Mouse (Mus musculus): Measurements from ENCODE around the gene Suds3. TPM values are rescaled to one million over a fixed set of nuclear protein-coding genes. Genes with fewer than 3 reads are reported as not detected.

Gene Suds3
- total RNA-seq, 2 experiments from 2014 or later: 68.6 to 80.3 TPM

DNA sequence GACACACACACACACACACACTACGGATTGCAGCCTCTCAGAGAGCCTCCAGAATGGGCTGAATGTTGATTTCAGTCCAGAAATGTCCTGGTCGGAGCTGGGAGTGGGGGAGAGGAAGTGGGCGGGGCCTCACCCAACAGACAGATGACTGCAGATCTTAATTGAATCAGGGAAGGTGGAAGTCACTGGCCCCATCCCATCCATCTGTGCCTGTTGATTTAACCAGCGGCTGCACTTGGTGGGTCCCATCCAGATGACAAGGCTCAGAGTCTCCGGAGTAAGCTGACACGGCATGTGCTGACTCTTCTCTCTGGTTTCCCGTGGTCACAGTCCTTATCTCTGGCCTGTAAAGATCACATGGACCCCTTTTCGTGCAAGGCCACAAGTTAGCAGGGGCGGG lies 20.0 kb upstream of the Suds3 start:
- peak; percentile 54 for DNase-seq

DNA sequence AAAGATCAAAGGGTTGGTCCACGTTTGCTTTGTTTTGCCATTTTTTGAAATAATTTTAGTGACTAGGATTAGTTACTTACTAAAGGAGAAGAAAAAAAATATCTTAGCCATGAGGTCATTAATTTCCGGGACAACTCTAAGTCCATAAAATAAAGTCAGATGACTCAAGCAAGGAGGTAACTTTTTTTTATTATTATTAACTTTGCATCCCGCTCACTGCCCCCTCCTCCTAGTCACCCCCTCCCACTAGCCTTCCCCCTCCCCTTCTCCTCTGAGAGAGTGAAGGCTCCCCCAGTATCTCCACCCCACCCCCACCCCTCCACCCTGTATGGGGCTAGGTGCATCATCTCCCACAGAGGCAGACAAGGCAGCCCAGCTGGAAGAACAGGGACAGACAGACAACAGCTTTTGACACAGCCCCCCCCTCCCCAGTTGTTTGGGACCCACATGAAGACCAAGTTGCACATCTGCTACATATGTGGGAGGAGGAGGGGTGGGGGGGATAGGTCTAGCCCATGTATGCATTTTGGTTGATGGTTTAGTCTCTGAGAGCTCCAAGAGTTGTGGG lies 19.1 kb upstream of the Suds3 start:
- no peak for DNase-seq

DNA sequence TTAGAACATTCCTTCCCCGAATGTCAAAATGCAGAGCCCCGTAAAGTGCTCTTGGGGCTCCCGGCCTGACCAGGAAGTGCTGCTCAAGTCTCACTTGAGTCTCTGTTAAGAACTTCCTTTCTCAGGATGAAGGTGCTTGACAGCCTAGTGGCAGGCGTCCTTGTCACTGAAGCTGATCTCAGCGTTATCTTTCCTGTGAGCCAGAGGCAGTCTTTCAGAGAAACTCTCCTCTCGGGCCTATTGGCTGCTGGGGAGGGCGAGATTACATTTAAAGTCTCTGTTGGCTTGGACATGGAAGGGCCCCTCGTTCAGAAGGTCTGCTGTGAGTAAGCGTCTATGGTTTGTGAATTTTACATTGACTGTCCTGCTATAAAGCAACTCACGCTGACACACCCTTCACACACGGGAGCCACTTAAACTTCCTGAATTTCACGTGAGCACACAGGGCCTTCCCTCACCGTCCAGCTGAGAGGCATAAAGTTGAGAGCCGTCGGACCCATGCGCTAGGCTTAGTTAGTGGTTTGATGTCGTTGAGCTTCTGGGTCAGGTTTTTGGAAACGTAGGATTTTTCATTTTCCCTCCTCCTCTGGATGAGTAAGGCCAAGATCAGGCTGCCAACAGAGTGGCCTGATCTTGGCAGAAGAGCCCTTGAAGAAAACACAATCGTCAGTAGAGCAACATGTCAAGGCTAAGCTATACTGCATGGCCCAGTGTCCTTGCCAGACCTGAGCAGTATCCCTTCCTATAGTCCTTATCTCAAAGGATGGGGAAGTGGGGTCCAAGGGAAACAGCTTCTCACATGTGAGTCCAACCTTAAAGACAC lies 18.4 kb upstream of the Suds3 start:
- DNase-seq: no peak

DNA sequence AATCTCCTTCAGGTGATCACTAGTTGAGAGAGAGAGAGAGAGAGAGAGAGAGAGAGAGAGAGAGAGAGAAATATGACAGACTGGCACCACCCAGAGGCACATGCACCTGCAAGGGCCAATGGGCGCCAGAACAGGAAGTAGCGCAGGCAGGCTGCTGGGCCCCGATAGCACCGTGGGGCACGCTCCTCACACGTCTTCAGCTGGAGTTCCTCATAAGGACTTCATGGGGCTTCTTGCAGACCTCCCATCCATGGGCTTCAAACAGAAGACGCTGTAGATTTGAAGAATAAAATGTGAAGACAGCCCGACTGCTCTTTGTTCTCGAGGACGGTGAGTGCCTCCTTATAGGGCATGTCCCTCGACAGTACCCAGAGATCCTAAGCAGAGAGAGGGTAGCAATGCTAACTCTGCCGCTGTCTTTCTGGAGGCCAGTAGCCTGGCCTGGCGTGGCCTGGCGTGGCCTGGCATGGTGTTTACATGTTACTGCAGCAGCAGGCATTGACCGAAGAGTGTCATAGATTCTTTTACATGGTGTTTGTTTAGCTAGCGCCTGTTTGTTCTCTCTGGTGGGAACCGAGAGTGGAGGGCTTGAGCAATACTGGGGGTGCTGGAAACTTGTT lies 17.6 kb upstream of the Suds3 start:
- DNase-seq: no peak

DNA sequence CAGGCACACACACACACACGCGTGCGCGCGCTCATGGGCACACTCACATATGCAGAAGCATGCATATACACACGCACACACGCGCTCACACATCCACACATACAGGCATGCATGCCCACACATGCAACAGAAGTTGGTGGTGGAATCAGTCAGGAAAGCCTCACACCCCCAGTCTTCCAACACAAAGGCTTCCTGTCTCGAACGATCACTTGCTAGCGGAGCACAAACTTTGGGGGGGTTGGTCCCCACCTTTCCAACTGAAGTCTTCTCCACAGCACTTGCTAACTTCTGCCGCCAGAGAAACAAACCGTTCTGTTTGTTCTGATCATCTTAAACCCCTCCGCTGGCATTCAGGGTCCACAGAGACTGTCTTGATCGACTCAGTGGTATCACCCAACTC lies 14.8 kb upstream of the Suds3 start:
- DNase-seq: no peak

DNA sequence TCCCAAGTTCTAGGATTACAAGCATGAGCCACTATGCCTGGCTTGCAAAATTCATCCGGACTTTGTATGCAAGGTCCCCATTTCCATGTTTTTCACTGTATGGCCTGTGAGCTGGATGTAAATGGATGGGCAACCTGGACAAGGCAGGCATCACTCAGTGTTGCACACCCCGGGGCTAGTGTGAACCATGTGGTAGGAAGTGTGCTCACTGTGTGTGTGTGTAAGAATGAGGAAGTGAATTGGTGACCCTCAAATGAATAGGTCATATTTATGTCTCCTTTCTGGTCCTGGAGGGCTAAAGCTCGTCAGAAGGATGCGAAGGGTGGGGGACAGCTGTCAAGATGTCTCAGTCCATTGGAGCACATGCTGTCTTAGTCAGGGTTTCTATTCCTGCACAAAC lies 11.1 kb upstream of the Suds3 start:
- no peak for DNase-seq

DNA sequence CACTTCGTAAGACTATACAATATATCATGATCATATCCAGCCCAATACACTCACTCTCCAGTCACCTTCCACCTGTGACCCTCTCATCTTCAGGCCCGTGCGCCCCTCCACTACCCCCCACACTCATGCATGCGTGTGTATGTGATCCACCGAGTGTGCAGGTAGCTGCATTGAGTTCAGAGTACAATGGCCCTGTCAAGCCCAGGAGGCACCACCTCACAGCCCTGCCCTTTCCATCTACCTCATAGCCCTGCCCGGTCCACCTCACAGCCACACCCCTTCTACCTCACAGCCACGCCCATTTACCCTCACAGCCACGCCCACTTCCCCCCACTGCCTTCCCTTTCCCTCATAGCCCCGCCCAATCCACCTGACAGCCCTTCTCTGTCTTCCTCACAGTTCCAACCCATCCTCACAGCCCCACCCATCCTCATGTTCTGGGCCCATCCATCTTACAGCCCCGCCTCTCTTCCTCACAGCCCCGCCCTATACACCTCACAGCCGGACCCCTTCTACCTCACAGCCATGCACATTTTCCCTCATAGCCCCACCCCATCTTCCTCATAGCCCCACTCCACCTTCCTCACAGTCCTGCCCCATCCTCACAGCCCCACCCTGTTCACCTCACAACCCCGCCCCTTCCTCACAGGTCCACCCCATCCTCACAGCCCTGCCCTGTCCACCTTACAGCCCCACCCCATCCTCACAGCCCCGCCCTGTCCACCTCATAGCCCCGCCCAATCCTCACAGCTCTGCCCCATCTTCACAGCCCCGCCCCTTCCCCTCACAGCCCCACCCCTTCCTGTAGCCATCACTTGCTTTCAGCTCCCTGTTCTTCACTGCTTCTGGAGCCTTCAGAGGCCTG lies 9.8 kb upstream of the Suds3 start:
- no peak for DNase-seq

DNA sequence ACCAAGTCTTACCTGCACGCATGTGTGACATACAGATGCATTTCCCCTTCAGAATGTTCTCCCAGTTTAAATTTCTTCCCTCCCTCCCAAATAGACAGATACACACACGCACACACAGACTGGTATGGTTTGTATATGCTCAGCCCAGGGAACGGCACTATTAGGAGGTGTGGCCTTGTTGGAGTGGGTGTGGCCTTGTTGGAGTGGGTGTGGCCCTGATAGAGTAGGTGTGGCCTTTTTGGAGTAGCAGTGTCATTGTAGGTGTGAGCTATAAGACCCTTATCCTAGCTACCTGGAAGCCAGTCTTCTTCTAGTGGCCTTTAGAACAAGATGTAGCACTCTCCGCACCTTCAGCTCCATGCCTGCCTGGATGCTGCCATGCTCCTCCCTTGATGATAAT lies 7.9 kb upstream of the Suds3 start:
- no peak for DNase-seq

DNA sequence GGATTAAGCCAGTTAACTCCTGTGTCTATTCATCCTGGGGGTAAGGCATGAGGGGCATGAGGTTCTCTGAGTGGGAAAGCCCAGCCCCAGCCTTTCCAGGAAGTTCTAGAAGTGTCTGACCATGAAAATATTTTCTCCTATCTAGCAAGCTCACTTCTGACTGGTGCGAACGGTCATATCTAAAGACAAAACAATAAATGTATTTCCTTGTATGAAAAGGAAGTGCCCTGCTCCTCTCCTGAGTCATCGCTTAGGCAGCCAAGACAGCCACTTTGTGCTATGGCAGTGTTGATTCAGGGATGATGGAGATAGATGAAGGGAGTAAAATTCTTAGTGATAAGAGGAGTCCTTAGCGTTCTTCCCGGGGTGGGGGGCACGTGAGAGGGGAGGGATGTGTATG lies 7.2 kb upstream of the Suds3 start:
- DNase-seq: no peak

DNA sequence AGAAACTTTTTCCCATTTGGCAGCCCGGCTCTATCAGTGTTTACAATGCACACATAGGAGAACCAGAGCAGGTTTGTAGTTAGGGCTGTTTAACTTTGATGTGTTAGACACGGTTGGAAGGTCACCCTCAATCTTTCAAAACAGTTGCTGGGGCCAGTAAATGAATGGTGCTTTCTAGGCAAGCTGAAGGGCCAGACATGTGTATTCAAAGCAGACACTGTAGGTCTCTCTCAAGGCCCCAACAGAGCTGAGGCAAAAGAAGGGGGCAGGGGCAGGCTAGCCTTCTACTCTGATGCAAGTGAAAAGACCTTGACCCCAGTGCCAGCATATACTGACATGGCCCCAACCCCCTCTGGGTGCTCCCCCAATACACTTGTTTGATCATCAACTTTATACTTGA lies 5.7 kb upstream of the Suds3 start:
- no peak for DNase-seq

DNA sequence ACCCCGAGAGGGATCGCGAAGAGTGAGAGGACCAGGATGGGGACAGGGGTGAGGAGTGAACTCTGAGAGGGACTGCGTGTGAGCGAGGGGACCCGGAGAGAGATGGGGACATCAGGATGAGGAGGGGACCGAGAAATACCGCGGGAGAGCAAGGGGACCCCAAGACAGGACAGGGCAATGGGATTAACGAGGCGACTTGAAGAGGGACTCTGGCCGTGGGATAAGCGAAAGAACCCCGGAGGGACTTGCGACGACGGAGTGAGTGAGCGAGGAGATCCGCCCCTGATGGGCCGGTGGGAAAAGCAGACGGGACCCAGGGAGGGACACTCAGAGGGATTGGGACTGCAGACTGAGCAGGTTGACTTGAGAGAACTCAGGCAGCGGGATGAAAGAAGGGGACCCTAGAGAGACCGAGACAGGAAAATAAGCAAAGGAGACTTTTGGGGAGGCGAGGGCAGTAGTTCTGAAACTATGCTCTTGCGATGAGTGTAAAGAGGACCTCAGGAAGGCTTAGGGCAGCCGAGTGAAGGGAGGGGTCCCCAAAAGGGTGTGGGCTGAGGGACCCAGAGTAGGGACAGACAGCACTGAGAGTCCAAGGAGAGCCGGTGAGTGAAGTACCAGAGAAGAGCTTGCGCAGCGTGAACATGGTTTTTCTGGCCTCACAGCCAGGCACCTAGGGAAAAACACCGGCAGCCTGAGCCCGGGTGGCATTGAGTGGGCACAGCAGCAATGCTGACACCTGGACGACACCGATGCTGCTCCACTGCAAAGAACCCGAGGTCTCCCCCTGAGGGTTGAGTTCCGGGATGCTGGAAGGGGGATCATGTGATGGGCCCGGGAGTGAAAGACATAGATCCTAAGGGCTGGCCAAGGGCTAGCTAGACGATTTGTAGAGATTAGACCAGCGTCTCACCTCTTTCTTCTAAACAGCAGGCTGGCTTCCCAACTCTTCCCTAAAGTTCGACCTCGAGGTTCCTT lies 4.9 kb upstream of the Suds3 start:
- no peak for DNase-seq

DNA sequence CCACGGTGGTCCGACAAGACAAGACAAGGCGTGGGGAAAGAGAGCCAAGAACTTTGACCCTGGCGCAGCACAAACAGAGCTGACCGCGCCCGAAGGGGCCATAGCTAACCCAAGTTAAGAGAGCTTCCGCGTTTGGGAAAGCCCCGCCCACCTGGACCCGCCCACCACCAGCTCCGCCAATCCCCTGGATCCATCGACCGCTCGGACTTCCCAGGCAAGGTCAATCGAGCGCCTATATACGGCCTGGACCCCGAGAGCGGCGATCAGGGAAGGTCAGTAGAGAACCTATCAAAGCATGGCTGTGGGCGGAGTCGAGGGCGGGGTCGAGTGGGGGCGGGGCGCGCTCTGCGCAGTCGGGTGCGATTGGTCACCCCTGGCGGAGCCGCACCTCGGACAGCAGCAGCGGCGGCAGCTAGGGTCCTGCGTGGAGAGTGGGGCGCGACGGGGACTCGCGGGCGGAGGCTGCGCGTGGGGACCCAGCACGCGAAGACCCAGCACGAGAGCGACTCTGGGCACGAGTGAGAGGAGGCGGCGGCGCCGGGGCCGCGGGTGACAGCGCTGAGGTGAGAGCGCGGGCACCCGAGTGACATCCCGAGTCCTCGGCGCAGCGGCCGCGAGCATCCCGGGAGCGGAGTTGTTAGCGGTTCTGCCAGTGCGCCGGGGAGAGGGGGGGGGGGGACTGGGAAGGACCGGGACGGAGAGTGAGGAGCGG lies 4.0 kb upstream of the Suds3 start, which contains the start of gene Taok3:
Taok3 (plus strand) TSS at position 353 of the 712 bp plus-strand sequence.
- peak; percentile 100 for DNase-seq

DNA sequence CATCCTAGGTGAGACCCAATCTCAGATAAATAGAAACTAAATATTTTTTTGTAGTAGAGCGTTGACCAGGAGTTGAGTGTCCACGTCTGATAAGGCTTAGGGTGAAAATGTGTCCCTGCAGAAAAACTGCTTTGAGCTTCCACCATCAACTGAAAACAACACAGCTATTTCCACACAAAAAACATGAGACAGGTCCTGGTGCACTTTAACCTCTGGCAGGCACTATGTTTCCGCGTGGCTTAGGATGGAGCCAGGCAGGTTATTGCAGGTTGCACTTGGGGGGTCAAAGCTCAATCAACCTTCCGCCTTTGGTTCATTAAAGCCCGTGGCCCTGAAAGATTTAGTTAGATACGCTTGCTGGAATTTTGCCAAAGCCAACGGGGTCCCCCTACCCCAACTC lies 2.9 kb upstream of the Suds3 start:
- no peak for DNase-seq

DNA sequence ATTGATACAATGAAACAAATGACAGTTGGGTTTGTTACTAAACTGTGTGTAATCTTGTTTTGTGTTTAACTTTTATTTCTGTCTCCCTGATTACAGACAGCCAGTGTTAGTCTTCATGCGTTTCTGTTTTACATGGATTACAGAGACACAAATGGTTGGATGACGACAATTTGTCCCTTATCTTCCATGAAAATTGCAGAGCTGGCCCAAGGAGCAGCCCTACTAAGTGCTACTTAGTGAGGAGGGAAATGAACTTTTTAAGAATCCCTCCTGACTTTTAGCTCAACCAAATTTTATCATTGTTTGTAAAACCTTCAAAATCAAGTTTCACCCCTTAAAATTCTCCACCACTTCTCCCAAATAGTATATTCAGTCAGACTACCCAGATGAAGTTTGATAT lies 2.3 kb upstream of the Suds3 start:
- no peak for DNase-seq

DNA sequence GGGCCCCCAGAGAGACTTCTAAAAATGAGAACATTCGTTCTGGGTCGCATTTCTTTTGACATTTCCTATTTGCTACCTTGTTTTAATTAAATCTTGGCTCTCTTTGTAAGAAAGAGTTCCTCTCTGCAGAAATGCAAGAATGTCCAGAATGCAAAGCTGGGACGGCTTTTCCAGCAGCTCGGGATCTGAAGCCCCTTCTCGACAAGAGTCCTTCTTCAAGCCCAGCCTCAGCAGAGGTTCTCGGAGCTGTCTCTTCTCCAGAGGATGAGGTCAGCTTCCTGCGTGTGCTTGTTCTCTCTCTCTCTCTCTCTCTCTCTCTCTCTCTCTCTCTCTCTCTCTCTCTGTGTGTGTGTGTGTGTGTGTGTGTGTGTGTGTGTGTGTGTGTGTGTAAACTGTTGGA lies 1.8 kb upstream of the Suds3 start:
- DNase-seq: peak; percentile 33

DNA sequence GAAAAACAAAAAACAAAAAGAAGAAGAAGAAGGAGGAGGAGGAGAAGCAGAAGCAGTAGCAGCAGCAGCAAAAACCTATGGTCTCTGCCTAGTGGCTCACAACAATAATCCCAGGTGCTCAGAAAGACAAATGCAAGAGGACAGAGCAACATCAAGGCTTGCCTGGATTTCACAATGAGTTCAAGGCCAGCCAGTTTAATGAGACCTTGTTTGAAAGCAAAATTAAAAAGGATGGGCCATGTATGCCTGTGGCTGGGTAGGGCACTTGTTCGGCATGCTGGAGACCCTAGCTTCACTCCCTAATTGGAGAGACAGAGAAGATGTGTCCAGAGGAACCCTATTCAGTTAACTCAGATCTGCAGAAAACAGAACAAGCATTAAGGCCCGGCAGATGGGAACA lies 1.3 kb upstream of the Suds3 start:
- DNase-seq: no peak

DNA sequence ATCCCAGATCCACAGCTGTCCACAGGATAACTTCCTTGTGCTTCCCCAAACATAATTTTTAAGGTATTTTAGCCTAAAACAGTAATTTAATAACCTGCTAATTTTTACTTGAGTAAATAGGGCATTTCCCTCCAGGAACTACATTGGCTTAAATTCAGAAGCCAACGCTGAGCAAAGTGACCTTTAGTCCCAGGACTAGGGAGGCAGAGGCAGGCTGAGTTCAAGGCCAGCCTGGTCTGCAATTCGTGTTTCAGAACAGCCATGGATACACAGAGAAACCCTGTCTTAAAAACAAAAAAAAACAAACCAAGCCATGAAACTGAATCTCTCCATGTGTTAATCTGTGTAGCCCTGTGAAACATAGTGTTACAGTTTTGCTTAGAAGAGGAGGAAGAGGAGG lies 747 bp upstream of the Suds3 start:
- DNase-seq: no peak

DNA sequence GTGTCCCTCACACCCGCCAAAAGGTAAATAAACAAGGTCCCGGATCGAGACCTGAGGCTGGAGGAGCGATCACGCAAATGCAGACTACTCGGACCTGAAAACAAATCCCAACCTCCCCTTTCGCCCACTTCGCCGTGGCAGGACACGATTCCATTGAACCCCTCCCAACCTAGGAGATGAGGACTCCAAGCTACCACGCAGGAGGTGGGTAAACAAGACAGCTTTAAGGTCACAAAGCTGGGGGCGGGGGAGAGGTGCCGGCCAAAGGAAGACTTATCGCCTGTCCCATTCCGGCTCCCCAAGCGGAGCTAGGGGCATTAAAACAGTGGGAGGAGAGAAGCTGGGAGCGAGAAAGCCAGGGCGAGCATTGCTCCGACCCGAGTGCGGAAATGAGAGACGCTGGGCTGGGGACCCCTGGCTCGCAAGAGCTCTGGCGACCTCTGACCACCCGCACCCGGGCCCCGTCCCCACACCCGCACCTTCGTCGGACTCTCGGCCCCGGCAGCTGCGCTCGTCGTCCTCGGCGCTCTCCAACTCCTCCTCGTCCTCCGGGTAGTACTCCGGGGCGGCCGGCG lies 633 bp downstream of the Suds3 start:
- DNase-seq: peak; percentile 39

DNA sequence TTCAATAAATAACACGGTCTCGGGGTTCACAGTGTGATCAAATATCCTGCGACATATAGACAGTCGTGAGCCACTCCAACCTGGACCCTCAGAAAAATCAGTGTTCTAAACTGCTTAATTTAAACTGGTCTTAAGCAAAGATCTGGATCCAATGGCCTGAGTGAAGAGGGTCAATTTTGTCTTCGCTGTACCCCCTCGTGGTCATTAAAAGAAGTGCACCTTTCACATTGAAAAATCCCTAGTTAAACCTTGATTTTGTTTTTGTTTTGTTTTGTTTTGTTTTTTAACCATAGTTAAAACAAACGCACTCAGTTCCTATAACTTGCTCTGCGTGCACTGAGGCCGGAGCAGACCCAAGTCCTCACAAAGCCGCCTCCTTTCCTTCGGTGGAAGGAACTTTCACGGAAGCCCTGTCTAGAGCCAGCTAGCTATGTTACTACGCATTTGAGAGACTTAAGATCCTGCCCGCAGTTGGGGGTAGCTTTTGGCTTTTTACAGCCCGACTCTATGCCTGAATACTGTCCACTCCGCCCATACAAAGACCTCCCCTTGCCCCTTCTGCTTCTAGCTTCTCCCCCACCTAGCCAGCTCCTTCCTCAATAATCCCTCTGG lies 1.2 kb downstream of the Suds3 start:
- DNase-seq: no peak

DNA sequence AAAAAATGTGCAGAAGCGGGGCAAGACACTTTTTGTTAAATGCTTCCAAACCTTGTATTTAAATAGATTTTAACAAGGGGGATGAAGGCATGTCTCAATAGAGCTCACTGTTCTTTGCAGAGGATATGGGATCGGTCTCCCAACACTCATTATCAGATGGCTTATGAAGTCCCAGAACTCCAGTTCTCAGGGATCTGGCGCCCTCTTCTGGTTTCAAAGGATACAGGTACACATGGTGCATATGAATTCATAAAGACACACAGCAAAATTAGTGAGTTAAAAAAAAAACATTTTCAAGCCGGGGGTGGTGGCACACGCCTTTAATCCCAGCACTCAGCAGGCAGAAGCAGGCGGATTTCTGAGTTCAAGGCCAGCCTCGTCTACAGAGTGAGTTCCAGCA lies 2.6 kb downstream of the Suds3 start:
- DNase-seq: no peak

Measured in heart, postnatal 4 days (tissue).